Mouse (Mus musculus): ENCODE results near the gene Ifna7. TPM values are rescaled to one million over a fixed set of nuclear protein-coding genes. Genes with fewer than 3 reads are reported as not detected.
A peak's percentile ranks its signal among the peaks of the same experiment; 100 is the strongest.

The Ifna7 gene
- polyA plus RNA-seq, 2 experiments from 2014 or later = not detected

DNA sequence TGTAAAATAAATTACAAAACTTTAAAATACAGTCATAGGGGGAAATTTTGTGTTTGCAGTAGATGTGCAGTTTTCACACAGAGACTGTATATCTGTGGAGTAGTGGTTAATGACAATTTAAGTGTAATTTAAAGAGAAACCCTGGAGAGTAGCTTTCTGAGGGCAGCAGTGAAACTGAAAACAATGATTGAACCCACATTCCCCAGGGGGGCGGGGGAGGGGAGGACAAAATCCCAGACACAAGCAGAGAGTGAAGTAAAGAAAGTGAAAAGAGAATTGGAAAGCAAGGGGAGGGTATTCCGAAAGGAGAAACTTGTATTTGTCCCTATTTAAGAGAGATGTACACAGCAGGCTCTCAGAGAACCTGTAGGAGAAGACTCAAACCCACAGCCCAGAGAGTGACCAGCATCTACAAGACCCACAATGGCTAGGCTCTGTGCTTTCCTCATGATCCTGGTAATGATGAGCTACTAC is 25.4 kb downstream of the Ifna7 start, which contains the start of gene Ifna4:
Ifna4 (plus strand) TSS at position 424 of the 474 bp plus-strand sequence.
- ATAC-seq = no peak

DNA sequence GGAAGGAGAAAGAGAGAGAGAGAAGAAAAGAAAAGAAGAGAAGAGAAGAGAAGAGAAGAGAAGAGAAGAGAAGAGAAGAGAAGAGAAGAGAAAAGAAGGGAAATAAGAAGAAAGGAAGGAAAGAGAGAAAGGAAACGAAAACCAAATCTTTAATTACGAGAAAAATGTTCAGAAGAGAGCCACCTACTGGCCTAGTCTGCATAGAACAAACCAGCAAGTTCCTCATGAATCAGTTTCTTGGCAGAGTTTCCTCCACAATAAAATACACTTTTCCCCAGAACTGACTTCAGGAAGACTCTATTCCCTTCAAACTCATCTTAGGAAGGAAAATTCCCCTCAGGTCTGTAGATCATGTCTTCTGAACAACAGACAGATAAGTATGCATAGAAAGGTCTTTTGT is 29.3 kb downstream of the Ifna7 start:
- no peak for ATAC-seq

DNA sequence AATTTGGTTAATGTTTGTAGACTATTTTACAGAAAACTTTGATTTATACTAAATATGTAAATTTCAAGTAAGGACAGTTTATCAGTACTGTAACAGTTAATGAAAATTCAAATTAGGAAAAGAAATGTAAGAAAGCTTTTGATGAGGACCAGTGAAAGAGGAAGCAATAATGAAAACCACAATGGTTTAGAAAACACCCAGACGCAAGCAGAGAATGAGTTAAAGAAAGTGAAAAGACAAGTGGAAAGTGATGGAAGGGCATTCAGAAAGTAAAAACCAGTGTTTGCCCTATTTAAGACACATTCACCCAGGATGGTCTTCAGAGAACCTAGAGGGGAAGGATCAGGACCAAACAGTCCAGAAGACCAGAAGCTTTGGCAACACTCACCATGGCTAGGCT is 33.7 kb downstream of the Ifna7 start, which contains the start of gene Ifna1:
Ifna1 (plus strand) TSS at position 390 of the 400 bp plus-strand sequence.
- no peak for ATAC-seq

DNA sequence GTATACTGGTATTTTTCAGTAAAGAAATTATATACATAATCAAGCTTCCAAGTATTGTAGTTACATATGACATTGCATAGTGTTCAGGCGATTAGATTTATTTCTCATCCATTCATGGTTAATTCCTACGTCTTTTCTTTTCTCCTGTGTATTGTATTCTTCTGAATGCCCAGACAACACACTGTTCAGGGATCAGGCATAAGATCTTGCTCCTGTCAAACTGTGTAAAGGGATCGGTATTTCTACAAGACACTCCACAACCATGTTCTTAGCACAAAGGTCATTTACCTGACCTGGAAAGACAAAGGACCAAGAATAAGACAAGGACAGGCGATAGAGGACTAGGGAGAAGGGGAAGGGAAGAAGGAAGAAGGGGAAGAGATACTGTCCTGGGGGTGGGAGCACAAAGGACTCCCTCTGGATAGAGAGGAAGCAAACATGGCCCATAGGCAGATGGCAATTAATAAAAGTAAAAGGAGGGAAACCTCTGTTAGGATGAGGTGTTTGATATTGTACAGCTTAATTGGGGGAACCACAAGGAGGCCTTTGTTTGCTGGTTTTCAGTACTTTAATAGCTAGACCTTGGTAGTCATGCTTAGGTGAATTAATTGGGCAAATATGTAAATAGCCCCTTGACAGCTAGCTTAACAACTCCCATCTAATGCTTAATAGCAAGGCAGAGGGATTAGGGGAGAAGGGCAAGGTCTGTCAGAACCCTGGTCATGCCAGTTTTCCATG is 35.2 kb downstream of the Ifna7 start:
- no peak for ATAC-seq

DNA sequence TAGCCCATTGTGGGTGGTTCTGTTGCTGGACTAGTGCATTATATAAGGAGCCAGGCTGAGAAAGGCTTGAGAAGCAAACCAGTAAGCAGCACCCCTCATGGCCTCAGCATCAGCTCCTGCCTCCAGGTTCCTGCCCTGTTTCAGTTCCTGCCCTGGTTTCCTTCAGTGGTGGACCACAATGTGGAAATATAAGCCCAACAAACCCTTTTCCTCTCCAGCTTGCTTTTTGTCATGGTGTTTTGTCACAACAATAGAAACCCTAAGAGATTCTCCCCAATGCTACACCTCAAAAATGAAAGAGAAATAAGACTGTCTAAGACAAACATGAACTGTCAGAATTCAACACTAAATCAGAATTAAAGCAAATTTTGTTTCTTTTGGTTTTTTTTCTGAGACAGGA is 43.2 kb downstream of the Ifna7 start:
- ATAC-seq = no peak

DNA sequence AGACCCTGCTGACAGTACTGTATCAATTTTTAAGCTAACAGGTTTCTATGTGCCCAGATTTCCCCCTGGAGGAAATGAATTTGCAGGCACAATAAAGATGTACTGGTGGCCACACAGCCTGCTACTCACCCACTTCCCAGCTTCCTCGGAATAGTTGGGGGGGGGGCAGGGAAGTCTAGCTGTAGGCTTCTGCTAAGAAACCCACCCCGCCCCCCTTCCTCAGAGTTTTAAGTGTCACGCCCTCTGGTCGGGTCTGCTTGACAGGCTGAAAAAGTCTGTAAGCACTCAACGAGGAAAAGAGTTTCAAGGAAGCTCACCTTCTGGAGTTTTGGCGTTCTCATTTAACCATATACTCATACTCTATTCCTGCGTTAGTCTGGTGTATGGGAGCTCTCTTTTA is 47.3 kb downstream of the Ifna7 start:
- ATAC-seq = no peak

DNA sequence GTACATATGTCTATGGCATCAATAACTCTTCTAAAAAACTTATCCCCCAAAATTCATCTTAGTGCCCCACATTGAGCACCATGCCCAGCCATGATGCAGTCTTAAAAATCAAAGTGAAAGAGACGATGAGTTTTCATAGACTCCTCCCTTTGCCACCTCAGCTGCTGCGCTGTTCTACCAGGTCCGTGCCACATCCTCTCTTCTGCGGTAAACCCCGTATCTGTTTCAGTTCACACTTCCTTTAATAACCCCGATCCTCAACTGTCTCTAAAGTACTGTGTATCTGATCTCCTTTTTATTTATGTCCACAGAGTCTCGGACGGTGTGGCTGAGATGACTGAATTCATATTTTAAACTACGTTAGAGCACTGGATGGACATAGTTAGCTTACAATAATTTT is 48.6 kb downstream of the Ifna7 start:
- ATAC-seq = peak; percentile 89

DNA sequence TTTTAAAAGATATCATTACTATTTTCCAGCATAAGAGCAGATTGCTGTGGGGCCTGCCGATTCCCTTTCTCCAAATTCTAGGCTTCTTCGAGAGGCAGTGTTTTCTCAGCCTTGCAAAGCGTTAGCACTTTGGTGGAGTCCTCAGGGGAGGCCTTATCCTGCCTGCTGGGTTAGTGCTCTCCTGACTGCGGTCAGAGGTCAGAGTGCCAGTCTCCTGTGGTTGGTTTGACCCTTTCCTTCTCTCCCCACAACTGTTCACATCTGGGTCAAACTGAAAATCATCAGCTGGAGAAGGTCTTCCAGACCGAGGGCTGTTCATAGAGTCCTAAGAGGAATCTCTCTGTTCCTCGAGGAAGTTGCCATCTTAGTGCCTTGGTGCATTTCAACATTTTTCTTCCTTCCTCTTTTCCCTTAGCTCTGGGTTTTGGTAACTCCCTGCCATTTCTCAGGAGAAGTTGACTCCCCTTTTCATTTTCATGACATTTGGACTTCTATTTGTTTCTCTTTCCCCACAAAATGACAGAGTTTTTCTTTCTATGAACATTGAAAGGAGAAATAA is 49.1 kb downstream of the Ifna7 start:
- peak; percentile 2 for ATAC-seq

Other genes with a start within 250 kb of the Ifna7 start
- not detected for gene Ifna14, start 244.4 kb upstream of the Ifna7 start, polyA plus RNA-seq (2017; shearing (Covaris generic))
- gene Ifna9, start 223.8 kb upstream of the Ifna7 start, polyA plus RNA-seq (2017; shearing (Covaris generic)) = not detected
- not detected for gene Ifna12, start 212.9 kb upstream of the Ifna7 start, polyA plus RNA-seq (2017; shearing (Covaris generic))
- not detected for gene C87499, start 181.8 kb upstream of the Ifna7 start, polyA plus RNA-seq (2017; shearing (Covaris generic))
- gene Ifna13, start 171.8 kb upstream of the Ifna7 start, polyA plus RNA-seq (2017; shearing (Covaris generic)) = not detected
- gene Ifna16, start 139.3 kb upstream of the Ifna7 start, polyA plus RNA-seq (2017; shearing (Covaris generic)) = not detected
- gene Ifna2, start 132.3 kb upstream of the Ifna7 start, polyA plus RNA-seq (2017; shearing (Covaris generic)) = not detected
- gene Ifnab, start 124.9 kb upstream of the Ifna7 start, polyA plus RNA-seq (2017; shearing (Covaris generic)) = not detected
- not detected for gene Gm26566, start 94.4 kb upstream of the Ifna7 start, polyA plus RNA-seq (2017; shearing (Covaris generic))
- gene Klhl9, start 93.8 kb upstream of the Ifna7 start, polyA plus RNA-seq (2017; shearing (Covaris generic)) = 10 to 100 TPM; 31.9 to 33.2 TPM
- gene Gm13271, start 61.4 kb upstream of the Ifna7 start, polyA plus RNA-seq (2017; shearing (Covaris generic)) = not detected
- gene Gm13283, start 56.1 kb upstream of the Ifna7 start, polyA plus RNA-seq (2017; shearing (Covaris generic)) = under 1 TPM in 1 of 2 experiments, not detected in 1; 0.37 TPM
- not detected for gene Gm13290, start 42.4 kb upstream of the Ifna7 start, polyA plus RNA-seq (2017; shearing (Covaris generic))
- gene Gm13289, start 39.3 kb upstream of the Ifna7 start, polyA plus RNA-seq (2017; shearing (Covaris generic)) = not detected
- not detected for gene Gm13272, start 36.4 kb upstream of the Ifna7 start, polyA plus RNA-seq (2017; shearing (Covaris generic))
- gene Ifnz, start 34.1 kb upstream of the Ifna7 start, polyA plus RNA-seq (2017; shearing (Covaris generic)) = not detected
- gene Gm13276, start 30.5 kb upstream of the Ifna7 start, polyA plus RNA-seq (2017; shearing (Covaris generic)) = not detected
- gene Gm13277, start 27.6 kb upstream of the Ifna7 start, polyA plus RNA-seq (2017; shearing (Covaris generic)) = not detected
- not detected for gene Gm13278, start 24.7 kb upstream of the Ifna7 start, polyA plus RNA-seq (2017; shearing (Covaris generic))
- gene Gm13275, start 21.7 kb upstream of the Ifna7 start, polyA plus RNA-seq (2017; shearing (Covaris generic)) = not detected
- gene Gm13279, start 18.8 kb upstream of the Ifna7 start, polyA plus RNA-seq (2017; shearing (Covaris generic)) = not detected
- gene Gm13285, start 16.6 kb upstream of the Ifna7 start, polyA plus RNA-seq (2017; shearing (Covaris generic)) = under 1 TPM in 1 of 2 experiments, not detected in 1; 0.38 TPM
- not detected for gene Gm13287, start 13.0 kb upstream of the Ifna7 start, polyA plus RNA-seq (2017; shearing (Covaris generic))
- not detected for gene Gm13288, start 10.7 kb upstream of the Ifna7 start, polyA plus RNA-seq (2017; shearing (Covaris generic))
- not detected for gene Ifna11, start 3.7 kb downstream of the Ifna7 start, polyA plus RNA-seq (2017; shearing (Covaris generic))
- gene Ifna6, start 11.2 kb downstream of the Ifna7 start, polyA plus RNA-seq (2017; shearing (Covaris generic)) = not detected
- gene Ifna5, start 19.3 kb downstream of the Ifna7 start, polyA plus RNA-seq (2017; shearing (Covaris generic)) = not detected
- not detected for gene Ifna4, start 25.6 kb downstream of the Ifna7 start, polyA plus RNA-seq (2017; shearing (Covaris generic))
- gene Ifna1, start 33.9 kb downstream of the Ifna7 start, polyA plus RNA-seq (2017; shearing (Covaris generic)) = not detected
- not detected for gene Ifne, start 64.0 kb downstream of the Ifna7 start, polyA plus RNA-seq (2017; shearing (Covaris generic))